18 mouse cellular contexts compared by ENCODE assay signal in the genomic region with DNA sequence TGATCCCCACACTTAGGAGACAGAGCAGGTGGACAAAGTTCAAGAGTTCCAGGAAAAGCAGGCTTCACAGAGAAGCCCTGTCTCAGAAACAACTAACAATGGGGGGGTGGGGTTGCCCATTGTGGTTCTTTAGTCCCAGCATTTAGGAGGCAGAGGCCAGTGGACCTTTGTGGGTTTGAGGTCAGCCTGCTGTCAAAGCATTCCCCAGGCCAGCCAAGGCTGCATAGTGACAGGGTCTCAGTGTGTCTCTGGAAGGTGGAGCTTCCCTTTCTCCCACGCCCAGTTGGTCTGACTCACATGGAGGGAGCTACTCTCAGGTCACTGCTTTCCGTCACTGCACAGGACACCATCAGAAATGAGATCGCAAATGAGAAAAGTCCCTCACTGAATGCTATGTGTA. TPM values are rescaled to one million over a fixed set of nuclear protein-coding genes. Genes with fewer than 3 reads are reported as not detected.
"Had no signal": no experiment of that assay in that cellular context is flagged by ENCODE, and none has a peak within 500 bp of the region (broad histone marks: within the 10 kb centered on the region; RNA-seq: fewer than 3 reads in every experiment).

No protein-coding gene starts in this region.

- H3K27ac ChIP-seq: kidney, embryonic 15.5 days; left cerebral cortex, adult 2 months; limb, embryonic 15.5 days; liver, embryonic 12.5 days; macrophage; neural tube, embryonic 15.5 days had no signal

- H3K9ac ChIP-seq: kidney, embryonic 15.5 days; limb, embryonic 15.5 days; liver, embryonic 12.5 days; lung, embryonic 14.5 days; neural tube, embryonic 15.5 days had no signal

- H3K9me3 ChIP-seq: kidney, embryonic 15.5 days; limb, embryonic 15.5 days; liver, embryonic 12.5 days; megakaryocyte, embryonic 14.5 days; neural tube, embryonic 15.5 days had no signal

- H3K4me1 ChIP-seq: kidney, embryonic 15.5 days; limb, embryonic 15.5 days; liver, embryonic 12.5 days; neural tube, embryonic 15.5 days had no signal

- DNase-seq: kidney, postnatal 14 days; lung, embryonic 14.5 days; lung, postnatal 14 days; midbrain, embryonic 14.5 days; right cerebral cortex, adult 18-20 months; right cerebral cortex, postnatal 25 days; thymus, adult 2 months; thymus, postnatal 25 days had no signal

- H3K4me3 ChIP-seq: kidney, embryonic 15.5 days; left cerebral cortex, adult 2 months; limb, embryonic 15.5 days; liver, embryonic 12.5 days; megakaryocyte, embryonic 14.5 days; myocyte; neural tube, embryonic 15.5 days had no signal

RNA-seq across cellular contexts. Expression of gene Gm43738, which starts 39.2 kb away (rescaled TPM):
- total RNA-seq: layer of hippocampus, postnatal 25 days; left cerebral cortex, adult 2 months; left cerebral cortex, postnatal 25 days had no signal
